Mouse (Mus musculus): ENCODE results near the gene Krt75.
A peak's percentile ranks its signal among the peaks of the same experiment; 100 is the strongest.

The Krt75 gene

GRCm38 (mm10) chr15:101573796-101574345, at the start of gene Krt75:
TSS of gene Krt75 (minus strand) at chr15:101573904.
- no peak for DNase-seq (ENCODE audit: low read depth)

DNA sequence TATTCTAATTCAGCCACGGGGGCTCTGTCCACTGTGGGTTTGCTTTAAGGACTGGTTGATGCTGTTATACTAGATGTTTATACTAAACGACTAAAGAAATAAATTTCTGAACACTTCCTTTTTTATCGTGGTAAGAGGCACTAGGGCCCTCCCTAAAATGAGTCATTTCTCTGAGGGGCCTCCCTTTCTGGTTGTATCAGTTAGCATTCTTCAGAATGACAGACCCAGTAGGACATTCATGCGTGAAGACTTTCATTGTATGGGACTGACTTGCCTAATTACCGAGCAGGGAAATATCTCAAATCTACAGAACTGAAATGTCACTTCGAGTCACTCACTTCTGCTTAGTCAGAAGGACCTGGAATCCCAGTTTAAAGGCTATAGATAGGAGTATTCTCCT, 25.4 kb upstream of the Krt75 start:
- DNase-seq (ENCODE audit: low read depth) = no peak

DNA sequence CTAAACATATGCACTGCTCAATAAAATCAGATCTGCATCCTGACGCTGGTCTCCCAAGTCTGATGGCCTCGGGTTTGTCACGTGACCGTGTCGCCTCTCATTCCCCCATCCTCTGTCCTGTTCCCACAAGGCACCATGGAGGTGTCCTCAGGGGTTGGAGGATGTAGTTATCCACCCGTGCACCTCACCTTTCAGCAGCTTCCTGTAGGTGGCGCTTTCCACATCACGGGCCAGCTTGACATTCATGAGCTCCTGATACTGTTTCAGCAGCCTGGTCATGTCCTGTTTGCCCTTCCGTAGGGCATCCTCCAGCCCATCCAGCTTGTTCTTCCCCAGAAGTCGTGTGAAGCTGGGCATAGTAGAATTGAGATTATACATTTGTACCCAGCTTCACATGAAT, 14.5 kb upstream of the Krt75 start:
- DNase-seq (ENCODE audit: low read depth) = no peak

- DNase-seq (ENCODE audit: low read depth) = no peak
These were observed 10.8 kb upstream of the Krt75 start for GRCm38 (mm10) chr15:101584456-101584855.

- DNase-seq (ENCODE audit: low read depth) = no peak
These were observed 9.7 kb upstream of the Krt75 start for GRCm38 (mm10) chr15:101583211-101583965.

DNA sequence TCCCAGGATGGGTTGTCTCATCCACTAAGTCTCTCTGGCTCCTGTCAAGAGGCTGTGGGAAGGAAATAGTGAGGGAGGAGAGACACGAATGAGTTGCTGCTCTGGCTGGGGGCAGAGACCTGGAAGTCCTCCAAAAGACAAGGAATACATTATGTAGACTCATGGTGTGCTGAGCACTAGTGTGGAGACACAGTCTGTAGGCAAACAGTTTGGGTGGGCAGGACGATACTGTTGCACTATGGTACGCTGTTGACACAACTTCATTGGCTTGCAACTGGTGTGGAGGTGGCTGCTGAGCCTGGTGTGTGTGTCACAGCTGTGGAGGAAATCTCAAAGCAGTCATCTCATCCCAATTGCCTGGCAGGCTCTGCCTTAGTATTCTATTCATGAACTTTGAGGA, 8.0 kb upstream of the Krt75 start:
- DNase-seq (ENCODE audit: low read depth) = no peak

DNA sequence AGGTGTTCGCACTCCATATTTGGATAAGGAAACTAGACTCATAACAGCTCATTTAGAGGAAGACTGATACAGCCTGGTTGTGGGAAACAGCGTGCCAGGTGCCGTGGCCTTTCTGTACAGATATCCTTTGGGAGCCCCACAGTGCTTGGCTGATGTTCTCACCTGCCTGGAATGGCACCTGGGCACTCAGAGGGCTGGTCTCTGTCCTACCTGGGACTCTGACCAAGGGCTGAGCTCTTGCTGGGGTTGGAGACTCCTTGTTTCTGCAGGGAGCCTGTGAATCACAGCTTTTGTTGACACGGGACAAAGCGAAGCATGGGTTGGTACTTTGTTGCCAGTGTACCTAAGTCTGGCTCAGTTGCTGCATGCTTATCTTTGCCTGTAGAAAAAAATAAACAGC, 1.8 kb upstream of the Krt75 start:
- no peak for DNase-seq (ENCODE audit: low read depth)

GRCm38 (mm10) chr15:101567780-101568179, 5.9 kb downstream of the Krt75 start:
- no peak for DNase-seq (ENCODE audit: low read depth)

DNA sequence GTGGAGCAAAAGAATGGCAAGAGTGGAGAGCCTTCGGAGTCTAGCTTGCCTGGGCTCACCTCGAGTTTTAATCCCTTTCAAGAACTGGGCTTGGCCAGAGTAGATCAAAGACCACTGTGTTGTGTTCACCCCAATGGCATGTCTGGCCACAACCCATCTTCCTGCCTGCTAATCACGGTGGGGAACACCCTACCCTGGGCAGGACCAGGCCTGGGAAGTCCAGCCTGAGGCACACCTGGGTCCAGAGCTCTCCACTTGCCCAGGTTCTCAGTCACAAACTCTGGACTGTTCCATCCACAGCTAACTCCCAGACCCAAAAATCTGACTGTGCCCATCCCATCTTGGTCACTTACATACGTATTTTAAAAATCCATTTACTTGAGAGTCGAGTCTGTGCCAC, 10.9 kb downstream of the Krt75 start, which contains the start of gene Krt90:
Gene Krt90 (minus strand): TSS at position 101 of the 400 bp plus-strand sequence.
- DNase-seq (ENCODE audit: low read depth) = no peak

- DNase-seq (ENCODE audit: low read depth) = no peak
These were observed 15.6 kb downstream of the Krt75 start for GRCm38 (mm10) chr15:101558034-101558646.

DNA sequence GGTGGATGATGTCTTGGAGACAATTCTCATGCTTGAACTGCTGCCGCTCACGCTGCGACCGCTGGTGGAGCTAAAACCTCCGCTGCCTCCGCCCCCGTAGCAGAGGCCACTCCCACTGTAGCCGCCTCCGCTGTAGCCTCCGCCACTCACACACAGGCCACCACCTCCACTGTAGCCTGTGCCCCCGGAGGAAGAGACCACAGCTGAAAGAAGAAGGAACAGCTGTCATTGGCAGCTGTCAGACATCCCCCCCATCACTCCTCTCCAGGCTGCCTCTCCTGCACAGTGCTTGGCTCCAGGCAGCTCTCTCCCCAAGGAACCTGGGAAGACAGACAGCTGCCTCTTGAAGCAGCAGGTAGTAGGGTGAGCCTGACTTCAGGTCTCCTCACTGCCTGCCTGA, 20.5 kb downstream of the Krt75 start:
- DNase-seq (ENCODE audit: low read depth) = peak; percentile 20

GRCm38 (mm10) chr15:101552188-101552587, 21.5 kb downstream of the Krt75 start:
- no peak for DNase-seq (ENCODE audit: low read depth)

GRCm38 (mm10) chr15:101550567-101550966, 23.1 kb downstream of the Krt75 start, which contains the start of gene Krt82:
TSS of gene Krt82 (minus strand) at chr15:101550667.
- no peak for DNase-seq (ENCODE audit: low read depth)

DNA sequence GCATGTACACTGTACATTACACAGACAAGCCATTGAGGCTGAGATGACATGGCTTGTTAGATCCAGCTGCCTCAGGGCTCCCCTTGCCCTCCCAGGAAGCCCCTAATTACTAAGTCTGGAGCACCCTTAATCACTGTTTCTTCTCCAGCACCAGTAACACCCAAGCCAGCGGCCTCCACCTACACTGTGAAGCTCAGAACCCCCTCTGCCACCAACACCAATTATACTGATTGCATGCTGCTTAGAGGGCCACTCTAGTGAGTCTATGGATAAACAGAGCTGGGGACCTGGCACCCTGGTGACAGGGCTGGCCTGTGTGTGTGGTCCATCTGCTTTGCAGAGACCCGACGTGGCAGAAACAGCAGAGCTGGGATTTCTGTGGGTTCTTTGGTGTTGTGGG, 29.2 kb downstream of the Krt75 start:
- DNase-seq (ENCODE audit: low read depth) = no peak

DNA sequence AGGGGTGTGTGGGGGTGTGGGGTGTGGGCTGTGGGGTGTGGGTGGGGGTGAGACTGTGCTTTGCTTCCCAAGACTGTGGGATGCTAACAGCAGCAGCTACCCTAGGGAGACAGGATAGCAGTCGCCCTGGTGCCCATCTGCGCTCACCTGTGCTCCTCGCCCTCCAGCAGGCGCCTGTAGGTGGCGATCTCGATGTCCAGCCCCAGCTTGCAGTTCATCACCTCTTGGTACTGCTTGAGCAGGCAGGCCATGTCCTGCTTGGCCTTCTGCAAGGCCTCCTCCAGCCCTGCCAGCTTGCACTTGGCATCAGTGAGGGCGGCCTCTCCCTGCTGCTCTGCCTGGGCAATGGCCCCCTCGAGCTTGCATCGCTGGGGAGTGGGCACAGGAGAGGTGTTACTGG, 31.2 kb downstream of the Krt75 start:
- DNase-seq (ENCODE audit: low read depth) = no peak

DNA sequence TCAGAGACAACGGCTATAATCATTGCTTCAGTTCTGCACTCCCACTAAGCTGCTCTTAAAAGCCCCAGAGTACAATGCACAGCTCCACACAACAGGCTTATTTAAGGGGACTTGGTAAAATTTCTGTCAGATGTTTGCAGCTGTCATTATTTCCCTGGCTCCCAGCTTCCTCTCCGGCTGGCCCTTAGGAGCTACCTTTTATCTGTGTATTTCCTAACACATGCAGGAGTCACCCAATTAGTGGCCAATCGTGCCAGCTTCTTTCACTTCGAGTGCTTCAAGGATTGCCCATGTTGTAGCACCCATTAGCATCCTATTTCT, 35.2 kb downstream of the Krt75 start:
- no peak for DNase-seq (ENCODE audit: low read depth)

DNA sequence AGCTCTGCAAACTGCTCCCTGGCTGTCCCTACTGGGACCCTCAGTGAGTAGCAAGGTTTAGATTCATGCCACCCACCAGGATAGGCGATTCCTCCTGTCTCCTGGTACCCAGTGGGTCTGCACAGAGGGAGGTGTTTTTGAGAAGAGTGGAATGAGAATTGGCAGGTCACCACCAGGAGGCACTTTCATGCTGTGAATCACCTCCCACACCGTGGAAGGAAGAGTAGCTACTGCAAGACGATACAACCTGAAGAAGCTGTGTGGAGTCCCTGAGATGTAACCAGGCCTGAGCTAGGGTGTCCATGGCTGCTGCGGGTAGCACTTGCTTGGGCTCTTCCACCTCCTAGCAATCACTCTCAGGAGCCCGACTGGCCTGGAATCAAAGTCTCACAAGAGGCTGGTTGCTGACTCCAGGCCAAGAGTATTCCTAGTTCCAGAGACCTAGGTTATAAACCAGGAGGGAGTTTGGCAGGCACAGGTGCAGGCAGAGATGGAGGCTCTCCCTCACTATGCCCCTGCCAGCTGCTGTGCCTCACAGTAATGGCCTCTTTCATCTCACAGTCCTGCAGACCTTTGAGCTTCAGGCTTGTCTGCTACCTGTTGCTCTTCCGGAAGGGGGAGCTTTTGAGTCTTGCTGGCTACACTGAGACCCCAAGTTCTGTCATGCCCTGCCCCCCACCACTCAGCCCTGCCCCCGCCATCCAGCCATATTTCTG, 35.7 kb downstream of the Krt75 start:
- DNase-seq (ENCODE audit: low read depth) = no peak

- DNase-seq (ENCODE audit: low read depth) = no peak
These were observed 37.5 kb downstream of the Krt75 start for GRCm38 (mm10) chr15:101536054-101536850.

DNA sequence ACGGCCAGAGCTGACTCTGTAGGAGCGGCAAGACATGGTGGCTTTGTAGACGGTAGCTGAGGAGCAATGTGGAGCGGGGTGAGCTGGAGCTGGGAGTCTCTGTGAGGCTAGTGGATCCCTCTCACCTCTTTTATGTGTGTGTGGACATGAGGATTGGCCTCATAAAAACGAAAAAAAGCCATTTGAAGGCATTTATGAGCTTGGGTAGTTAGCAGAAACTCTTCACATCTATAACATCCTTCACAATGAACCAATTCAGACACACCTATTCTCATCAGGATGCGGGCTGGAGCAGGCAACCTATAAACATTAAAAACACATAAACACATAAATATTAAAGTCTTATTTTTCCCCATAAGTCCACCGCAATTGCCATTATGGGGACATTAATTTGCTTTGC, 41.0 kb downstream of the Krt75 start, which contains the start of gene Krt84:
Gene Krt84 (minus strand): TSS at position 101 of the 400 bp plus-strand sequence.
- no peak for DNase-seq (ENCODE audit: low read depth)

DNA sequence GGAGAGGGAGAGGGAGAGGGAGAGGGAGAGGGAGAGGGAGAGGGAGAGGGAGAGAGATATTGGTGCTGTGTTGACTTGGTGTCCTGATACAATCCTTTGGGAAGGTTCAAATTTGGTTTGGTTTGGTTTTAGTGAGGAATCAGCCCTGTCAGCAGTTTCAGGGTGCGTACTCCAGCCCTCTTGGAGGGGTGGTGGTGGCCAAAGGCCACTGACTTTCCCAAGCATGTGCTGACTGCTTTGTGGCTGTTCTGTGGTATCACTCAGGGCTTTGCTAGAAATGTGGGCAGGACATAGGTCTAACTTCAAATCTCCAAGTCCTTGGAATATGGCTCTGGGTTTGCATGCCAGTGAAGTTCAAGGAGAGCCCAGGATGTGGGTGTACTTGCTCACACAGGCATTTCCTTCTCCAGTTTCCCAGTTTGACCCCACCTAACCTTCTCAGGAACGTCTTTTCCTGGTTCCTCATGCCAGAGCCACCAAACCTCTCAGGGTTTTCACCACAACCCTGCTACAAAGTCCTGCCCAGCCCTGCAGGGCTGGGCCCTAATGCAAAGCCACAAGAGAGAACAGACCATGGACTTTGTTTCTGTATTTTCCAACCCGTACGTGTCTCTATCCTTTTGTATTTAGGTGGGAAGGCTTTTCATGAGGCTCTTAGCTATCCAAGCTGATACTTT, 51.0 kb downstream of the Krt75 start:
- no peak for DNase-seq (ENCODE audit: low read depth)

DNA sequence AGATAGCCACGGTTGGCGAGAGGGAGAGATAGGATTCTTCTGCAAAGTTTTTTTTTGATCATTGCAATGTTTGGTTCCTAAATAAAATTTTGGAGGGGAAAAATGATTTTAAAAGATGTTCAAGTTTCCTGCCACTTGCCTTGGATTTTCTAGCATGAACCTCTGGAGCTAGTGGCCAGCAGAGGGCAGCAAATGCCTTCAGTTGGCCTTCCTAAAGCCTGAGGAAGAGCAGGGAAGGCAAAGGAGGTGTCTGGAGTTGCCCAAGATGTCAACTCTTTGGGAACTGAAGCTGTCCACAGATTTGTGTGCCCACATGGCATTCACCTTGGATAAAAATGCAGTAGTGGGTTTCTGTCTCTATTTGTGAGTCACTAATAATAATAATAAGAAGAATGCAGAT, 53.9 kb downstream of the Krt75 start:
- DNase-seq (ENCODE audit: low read depth) = peak; percentile 55
